Mouse (Mus musculus): Measurements from ENCODE around the gene Acot8.

Acot8 gene

GRCm38 (mm10) chr2:164783926-164784581 lies 20.6 kb downstream of the Acot8 start:
- DNase-seq (ENCODE audit: low read depth, low spot score) = peak; percentile 32

GRCm38 (mm10) chr2:164781876-164782275 lies 22.8 kb downstream of the Acot8 start:
- DNase-seq (ENCODE audit: low read depth, low spot score) = no peak

- no peak for DNase-seq (ENCODE audit: low read depth, low spot score)
Observed at GRCm38 (mm10) chr2:164779481-164780086, 25.1 kb downstream of the Acot8 start, which contains the start of gene Tnnc2. Gene Tnnc2 (minus strand): TSS chr2:164779967.

GRCm38 (mm10) chr2:164778809-164779208 lies 25.9 kb downstream of the Acot8 start:
- DNase-seq (ENCODE audit: low read depth, low spot score) = no peak

- no peak for DNase-seq (ENCODE audit: low read depth, low spot score)
Observed at GRCm38 (mm10) chr2:164778015-164778287, 26.7 kb downstream of the Acot8 start.

- no peak for DNase-seq (ENCODE audit: low read depth, low spot score)
Observed at GRCm38 (mm10) chr2:164777246-164778014, 27.3 kb downstream of the Acot8 start.

GRCm38 (mm10) chr2:164776801-164777200 lies 27.9 kb downstream of the Acot8 start:
- no peak for DNase-seq (ENCODE audit: low read depth, low spot score)

- no peak for DNase-seq (ENCODE audit: low read depth, low spot score)
Observed at GRCm38 (mm10) chr2:164776130-164776529, 28.6 kb downstream of the Acot8 start.

- no peak for DNase-seq (ENCODE audit: low read depth, low spot score)
Observed at GRCm38 (mm10) chr2:164773989-164774364, 30.7 kb downstream of the Acot8 start.

GRCm38 (mm10) chr2:164773229-164773988 lies 31.3 kb downstream of the Acot8 start:
- no peak for DNase-seq (ENCODE audit: low read depth, low spot score)

GRCm38 (mm10) chr2:164771123-164771522 lies 33.6 kb downstream of the Acot8 start:
- no peak for DNase-seq (ENCODE audit: low read depth, low spot score)

- DNase-seq (ENCODE audit: low read depth, low spot score) = peak; percentile 47
Observed at GRCm38 (mm10) chr2:164770279-164770678, 34.4 kb downstream of the Acot8 start.

GRCm38 (mm10) chr2:164769258-164770037 lies 35.2 kb downstream of the Acot8 start, which contains the start of gene Ube2c:
Gene Ube2c (plus strand): TSS chr2:164769898.
- peak; percentile 98 for DNase-seq (ENCODE audit: low read depth, low spot score)

GRCm38 (mm10) chr2:164767812-164768540 lies 36.7 kb downstream of the Acot8 start:
- DNase-seq (ENCODE audit: low read depth, low spot score) = no peak

GRCm38 (mm10) chr2:164765841-164766240 lies 38.8 kb downstream of the Acot8 start:
- DNase-seq (ENCODE audit: low read depth, low spot score) = no peak

- no peak for DNase-seq (ENCODE audit: low read depth, low spot score)
Observed at GRCm38 (mm10) chr2:164762593-164762992, 42.1 kb downstream of the Acot8 start.

GRCm38 (mm10) chr2:164761971-164762370 lies 42.7 kb downstream of the Acot8 start:
- DNase-seq (ENCODE audit: low read depth, low spot score) = no peak

GRCm38 (mm10) chr2:164761502-164761901 lies 43.2 kb downstream of the Acot8 start:
- DNase-seq (ENCODE audit: low read depth, low spot score) = no peak

- no peak for DNase-seq (ENCODE audit: low read depth, low spot score)
Observed at GRCm38 (mm10) chr2:164760059-164760833, 44.4 kb downstream of the Acot8 start.

GRCm38 (mm10) chr2:164758692-164759091 lies 46.0 kb downstream of the Acot8 start:
- no peak for DNase-seq (ENCODE audit: low read depth, low spot score)

All from CD4-positive helper T cell, adult 2 months (primary cell).